Mouse (Mus musculus) liver, embryonic 14.5 days (tissue): Measurements from ENCODE around the gene Tprkb.

Experiments used
- CTCF ChIP-seq: IDR thresholded peaks from 2 replicates; pipeline ENCODE4 v1.5.1; 2016; ENCODE audit warnings: antibody characterized with exemption, low read depth, control low read depth
- EP300 ChIP-seq: IDR thresholded peaks from 2 replicates; pipeline ENCODE4 v1.6.1; 2016; ENCODE audit warnings: antibody characterized with exemption, low read depth

GRCm38 (mm10) chr6:85884311-85884710, 27.4 kb upstream of the Tprkb start:
- TF ChIP-seq CTCF: no peak
- no peak for TF ChIP-seq EP300
